ENCODE assay signal across 9 mouse cellular contexts in genomic region chr2:83742210-83742609, GRCm38 (mm10). TPM values are rescaled to one million over a fixed set of nuclear protein-coding genes. Genes with fewer than 3 reads are reported as not detected.
DNase-seq lines count a peak whose midpoint lies in the region; ATAC-seq and TF ChIP-seq lines count a peak whose summit lies in the region.
"Had no signal": no experiment of that assay in that cellular context is flagged by ENCODE, and none has a peak within 500 bp of the region (broad histone marks: within the 10 kb centered on the region; RNA-seq: fewer than 3 reads in every experiment).

No protein-coding gene starts in this region.

- H3K36me3 ChIP-seq in forebrain, embryonic 16.5 days (ENCODE audit: control insufficient read depth, insufficient read depth), result no peaks in the 10 kb centered on the region
- H3K36me3 ChIP-seq in forebrain, embryonic 13.5 days (ENCODE audit: poor library complexity, severe bottlenecking), result 0 out of 2 replicates have a peak, but pooled peaks cover 8% of the 10 kb centered on the region

- no peaks in the 10 kb centered on the region for H3K27me3 ChIP-seq in forebrain, embryonic 16.5 days (replicated peaks; ENCODE audit: control insufficient read depth, insufficient read depth, low read length)
- H3K27me3 ChIP-seq in forebrain, embryonic 13.5 days, result no peaks in the 10 kb centered on the region

- WGBS in forebrain, embryonic 16.5 days, result 50% methylated on average over 9 of the region's 9 CpGs
- 52% methylated on average over 9 of the region's 9 CpGs for WGBS in forebrain, embryonic 13.5 days
- 13% methylated on average over 9 of the region's 9 CpGs for WGBS in lung, adult 2 months

- peak; percentile 70 to 77 for DNase-seq in lung, adult 18-20 months
- no peak for DNase-seq in lung, adult 2 months
- peak; percentile 36 to 41 for DNase-seq in layer of hippocampus, postnatal 36 days
- peak; percentile 31 for DNase-seq in right cerebral cortex, postnatal 14 days
- DNase-seq in spleen, postnatal 14 days (ENCODE audit: low spot score in 2 of 2), result no peak
- DNase-seq in cerebellum, postnatal 25 days, result no peak
- DNase-seq: B cell, adult 2 months had no signal

- no peaks in the 10 kb centered on the region for H3K4me1 ChIP-seq in forebrain, embryonic 16.5 days (replicated peaks; ENCODE audit: control insufficient read depth, insufficient read depth, low read length)
- H3K4me1 ChIP-seq in forebrain, embryonic 13.5 days, result no peaks in the 10 kb centered on the region
- peaks cover 13% of the 10 kb centered on the region for H3K4me1 ChIP-seq in lung, adult 2 months (ENCODE audit: control insufficient read depth, insufficient read depth, low read length)

- H3K27ac ChIP-seq in forebrain, embryonic 16.5 days (ENCODE audit: low read length), result no peak overlapping the region
- no peak overlapping the region for H3K27ac ChIP-seq in forebrain, embryonic 13.5 days

- no peaks in the 10 kb centered on the region for H3K9me3 ChIP-seq in forebrain, embryonic 16.5 days (ENCODE audit: control insufficient read depth, low read length)
- H3K9me3 ChIP-seq in forebrain, embryonic 13.5 days (replicated peaks), result no peaks in the 10 kb centered on the region

- H3K4me2 ChIP-seq in forebrain, embryonic 16.5 days (ENCODE audit: low read length), result no peak overlapping the region
- no peak overlapping the region for H3K4me2 ChIP-seq in forebrain, embryonic 13.5 days

- no peak for TF ChIP-seq POLR2A in lung, adult 2 months (IDR thresholded peaks at IDR 0.05; ENCODE audit: borderline replicate concordance, extremely low read depth, low read depth, low read length)

- peak; percentile 31; the same call in 1 of the 2 replicates for ATAC-seq in forebrain, embryonic 16.5 days
- no peak for ATAC-seq in forebrain, embryonic 13.5 days

- no peak overlapping the region for H3K4me3 ChIP-seq in forebrain, embryonic 16.5 days (replicated peaks; ENCODE audit: low read length)
- no peak overlapping the region for H3K4me3 ChIP-seq in forebrain, embryonic 13.5 days
- H3K4me3 ChIP-seq in lung, adult 2 months (replicated peaks; ENCODE audit: extremely low read depth, low read depth, low read length), result no peak overlapping the region

- no peak for TF ChIP-seq CTCF in lung, adult 2 months (IDR thresholded peaks at IDR 0.05; ENCODE audit: insufficient read depth, low read length)

- H3K9ac ChIP-seq in forebrain, embryonic 16.5 days (replicated peaks; ENCODE audit: low read depth, low read length), result no peak overlapping the region
- H3K9ac ChIP-seq in forebrain, embryonic 13.5 days, result no peak overlapping the region

RNA-seq across cellular contexts. Expression of gene Itgav, which starts 18.0 kb away (rescaled TPM):
- polyA plus RNA-seq in forebrain, embryonic 16.5 days (2015; fragmentation: Nextera tagmentation; extraction: Ambion mirVana), result 18.8 and 20.8 TPM in 2 replicates
- polyA plus RNA-seq in forebrain, embryonic 13.5 days (2015; fragmentation: Nextera tagmentation; extraction: Ambion mirVana), result 24.0 and 24.9 TPM in 2 replicates
- 37.6 and 78.5 TPM in 2 replicates for polyA plus RNA-seq in lung, adult 2 months (2012; rRNA removed)
- total RNA-seq in layer of hippocampus, postnatal 36 days (2021), result 10 to 100 TPM; 58.6 to 60.5 TPM

Comparison
In these comparisons a context has a peak if more than half of its experiments do, and no peak if none do; other contexts are left out.
1. DNase-seq: peak in lung, adult 18-20 months (2 of 2), layer of hippocampus, postnatal 36 days (2 of 2) and right cerebral cortex, postnatal 14 days (single experiment); none in lung, adult 2 months (single experiment), spleen, postnatal 14 days (0 of 2) and cerebellum, postnatal 25 days (0 of 2).